Mouse (Mus musculus): Measurements from ENCODE around the gene Wipf3.

GRCm38 (mm10) chr6:54409271-54409670 is 20.1 kb upstream of the Wipf3 start:
- TF ChIP-seq POLR2A (IDR thresholded peaks at IDR 0.05; ENCODE audit: low read depth, low read length) (no peak), CTCF (conservative IDR thresholded peaks at IDR 0.05; ENCODE audit: insufficient read depth, insufficient read length, low read depth, low read length) (no peak)
